Mouse (Mus musculus): ENCODE data around the gene Prpf6. TPM values are rescaled to one million over a fixed set of nuclear protein-coding genes. Genes with fewer than 3 reads are reported as not detected.

The Prpf6 gene
- polyA plus RNA-seq, 1 experiment from 2014 or later: 77.0 TPM

DNA sequence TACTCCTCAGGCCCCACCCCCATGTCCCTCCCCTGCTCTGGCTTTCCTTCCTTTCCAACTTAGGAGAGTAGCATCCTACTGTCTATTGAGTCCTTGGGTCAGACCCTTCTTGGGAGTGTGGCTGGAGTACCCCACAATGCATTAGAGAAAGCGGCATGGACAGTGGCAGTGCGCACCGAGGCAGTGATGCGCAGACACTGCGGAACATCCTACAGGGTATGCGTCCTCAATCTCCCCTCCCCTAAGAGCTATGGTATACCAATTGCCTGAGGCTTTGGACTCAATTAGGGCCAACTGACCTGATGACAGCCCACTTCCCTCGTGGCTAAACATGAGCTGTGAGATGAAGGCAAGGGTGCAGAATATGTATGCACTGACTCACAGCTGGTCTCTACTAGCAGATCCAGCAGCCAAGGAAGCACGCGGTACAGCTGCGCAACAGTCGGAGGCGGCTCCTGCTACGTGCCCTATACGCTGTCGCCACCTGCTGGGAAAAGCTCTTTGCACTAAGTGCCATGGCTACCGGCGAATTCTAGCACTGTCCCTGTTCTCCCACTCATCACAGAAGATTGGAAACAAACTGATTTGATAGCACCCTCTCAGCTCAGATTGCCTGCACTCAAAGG lies 67.4 kb downstream of the Prpf6 start:
- peaks cover 6% of the 10 kb centered on the region; the same call in 1 of the 2 replicates for H3K36me3 ChIP-seq (ENCODE audit: control insufficient read depth, insufficient read depth, low read length)
- H3K27me3 ChIP-seq (ENCODE audit: control insufficient read depth, insufficient read depth, low read length): no peaks in the 10 kb centered on the region
- no peak overlapping the region for H3K27ac ChIP-seq (ENCODE audit: low read depth, low read length)
- no peak overlapping the region for H3K4me3 ChIP-seq (ENCODE audit: low read depth, low read length)
- no peaks in the 10 kb centered on the region for H3K4me1 ChIP-seq (ENCODE audit: control insufficient read depth, insufficient read depth, low read length)
- WGBS: 33% methylated on average over 17 of the region's 17 CpGs
- H3K9me3 ChIP-seq (ENCODE audit: control insufficient read depth, low read length): no peaks in the 10 kb centered on the region
- ATAC-seq (ENCODE audit: low FRiP score) (peak; percentile 55; the same call in 1 of the 2 replicates), DNase-seq (ENCODE audit: low spot score, missing footprints) (peak; percentile 85)
- no peak overlapping the region for H3K9ac ChIP-seq (ENCODE audit: low read length)
- H3K4me2 ChIP-seq: no peak overlapping the region

DNA sequence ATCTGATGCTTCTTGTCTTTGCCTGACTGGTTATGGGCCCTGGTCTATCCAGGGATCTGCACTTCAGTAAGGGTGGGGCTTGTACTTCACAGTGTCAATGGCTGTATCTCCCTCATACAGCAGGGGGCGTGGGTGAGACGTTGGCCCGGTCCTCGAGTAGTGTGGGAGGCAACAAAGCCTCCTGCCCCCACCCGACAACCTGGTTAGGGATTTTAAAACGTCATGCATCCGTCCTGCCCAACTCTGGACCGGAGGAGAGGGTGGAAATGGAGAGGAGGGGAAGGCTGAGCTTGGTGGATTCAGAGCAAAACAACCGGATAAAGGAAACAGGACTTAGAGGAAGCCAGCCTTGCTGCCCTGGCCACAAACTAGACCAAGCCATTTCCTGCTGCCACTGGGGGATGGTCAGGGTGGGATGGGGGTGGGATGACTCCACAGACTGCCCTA lies 68.0 kb downstream of the Prpf6 start:
- WGBS: 10% methylated on average over 9 of the region's 9 CpGs
- no peaks in the 10 kb centered on the region for H3K27me3 ChIP-seq (ENCODE audit: control insufficient read depth, insufficient read depth, low read length)
- H3K4me1 ChIP-seq (ENCODE audit: control insufficient read depth, insufficient read depth, low read length): no peaks in the 10 kb centered on the region
- no peak overlapping the region for H3K4me2 ChIP-seq
- peak; percentile 90 for DNase-seq (ENCODE audit: low spot score, missing footprints)
- H3K27ac ChIP-seq (ENCODE audit: low read depth, low read length): no peak overlapping the region
- peaks cover 6% of the 10 kb centered on the region; the same call in 1 of the 2 replicates for H3K36me3 ChIP-seq (ENCODE audit: control insufficient read depth, insufficient read depth, low read length)
- no peak overlapping the region for H3K9ac ChIP-seq (ENCODE audit: low read length)
- peak; percentile 85 for ATAC-seq (ENCODE audit: low FRiP score)
- H3K4me3 ChIP-seq (ENCODE audit: low read depth, low read length): no peak overlapping the region
- no peaks in the 10 kb centered on the region for H3K9me3 ChIP-seq (ENCODE audit: control insufficient read depth, low read length)

DNA sequence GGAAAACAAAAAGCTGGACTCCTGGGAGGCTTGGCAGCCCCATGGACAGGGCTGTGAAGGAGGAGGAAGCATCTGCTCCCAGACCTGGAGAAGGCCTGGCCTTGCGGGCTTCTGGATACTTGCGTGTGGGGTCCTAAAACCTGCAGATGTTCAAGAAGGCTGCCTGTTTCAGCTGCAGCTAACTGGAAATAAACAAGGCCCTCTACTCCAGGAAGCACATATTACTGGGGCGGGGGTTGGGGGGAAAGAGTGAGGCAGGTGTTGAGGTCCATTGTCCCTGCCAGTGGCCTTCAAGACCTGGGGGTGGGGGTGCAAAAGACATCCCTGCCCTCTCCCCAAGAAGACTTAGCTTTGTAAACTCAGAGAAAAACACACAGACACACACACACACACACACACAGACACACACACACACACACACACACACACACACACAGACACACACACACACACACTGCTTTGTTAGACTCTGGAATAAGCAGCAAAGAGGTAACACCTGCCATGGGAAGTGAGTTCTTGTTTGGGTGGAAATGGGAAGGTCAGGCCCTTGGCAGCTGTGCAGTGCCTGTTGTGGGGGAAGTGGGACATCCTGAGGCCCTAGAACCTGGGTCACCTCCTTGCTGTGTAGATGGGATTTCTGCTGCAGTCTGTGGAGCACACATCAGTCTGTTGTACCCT lies 71.1 kb downstream of the Prpf6 start:
- no peak for ATAC-seq (ENCODE audit: low FRiP score)
- 83% methylated on average over 3 of the region's 3 CpGs for WGBS
- no peak overlapping the region for H3K27ac ChIP-seq (ENCODE audit: low read depth, low read length)

DNA sequence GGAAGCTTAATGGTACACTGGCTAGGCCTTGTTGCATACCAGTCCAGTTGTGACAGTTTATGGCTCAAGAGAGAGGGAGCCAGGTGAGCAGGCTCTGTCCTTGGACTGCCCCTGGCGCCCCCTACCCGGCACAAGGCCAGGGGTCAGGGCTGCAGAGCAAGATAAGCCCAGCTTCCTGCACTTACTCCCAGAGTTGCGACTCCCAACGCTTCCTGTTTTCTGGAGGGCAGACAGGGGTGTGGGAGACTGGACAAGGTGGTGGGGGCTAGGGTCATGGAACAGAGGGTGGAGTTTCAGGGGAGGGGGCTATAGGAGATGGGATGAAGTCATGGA lies 71.6 kb downstream of the Prpf6 start:
- Histone ChIP-seq H3K27me3 (ENCODE audit: control insufficient read depth, insufficient read depth, low read length) (peaks cover 2% of the 10 kb centered on the region), H3K4me2 (no peak overlapping the region), H3K27ac (ENCODE audit: low read depth, low read length) (no peak overlapping the region), H3K9ac (ENCODE audit: low read length) (no peak overlapping the region), H3K4me3 (ENCODE audit: low read depth, low read length) (no peak overlapping the region), H3K4me1 (ENCODE audit: control insufficient read depth, insufficient read depth, low read length) (no peaks in the 10 kb centered on the region), H3K9me3 (ENCODE audit: control insufficient read depth, low read length) (no peaks in the 10 kb centered on the region), H3K36me3 (ENCODE audit: control insufficient read depth, insufficient read depth, low read length) (no peaks in the 10 kb centered on the region; the same call in 1 of the 2 replicates)
- DNase-seq (ENCODE audit: low spot score, missing footprints) (no peak), ATAC-seq (ENCODE audit: low FRiP score) (no peak)
- WGBS: 24% methylated on average over 4 of the region's 4 CpGs

More for the DNA sequence above, 71.1 kb downstream of the Prpf6 start:
- Histone ChIP-seq H3K9ac (ENCODE audit: low read length) (no peak overlapping the region), H3K27me3 (ENCODE audit: control insufficient read depth, insufficient read depth, low read length) (no peaks in the 10 kb centered on the region), H3K4me2 (no peak overlapping the region), H3K4me3 (ENCODE audit: low read depth, low read length) (no peak overlapping the region), H3K36me3 (ENCODE audit: control insufficient read depth, insufficient read depth, low read length) (no peaks in the 10 kb centered on the region; the same call in 1 of the 2 replicates), H3K9me3 (ENCODE audit: control insufficient read depth, low read length) (no peaks in the 10 kb centered on the region), H3K4me1 (ENCODE audit: control insufficient read depth, insufficient read depth, low read length) (no peaks in the 10 kb centered on the region)
- DNase-seq (ENCODE audit: low spot score, missing footprints): no peak

DNA sequence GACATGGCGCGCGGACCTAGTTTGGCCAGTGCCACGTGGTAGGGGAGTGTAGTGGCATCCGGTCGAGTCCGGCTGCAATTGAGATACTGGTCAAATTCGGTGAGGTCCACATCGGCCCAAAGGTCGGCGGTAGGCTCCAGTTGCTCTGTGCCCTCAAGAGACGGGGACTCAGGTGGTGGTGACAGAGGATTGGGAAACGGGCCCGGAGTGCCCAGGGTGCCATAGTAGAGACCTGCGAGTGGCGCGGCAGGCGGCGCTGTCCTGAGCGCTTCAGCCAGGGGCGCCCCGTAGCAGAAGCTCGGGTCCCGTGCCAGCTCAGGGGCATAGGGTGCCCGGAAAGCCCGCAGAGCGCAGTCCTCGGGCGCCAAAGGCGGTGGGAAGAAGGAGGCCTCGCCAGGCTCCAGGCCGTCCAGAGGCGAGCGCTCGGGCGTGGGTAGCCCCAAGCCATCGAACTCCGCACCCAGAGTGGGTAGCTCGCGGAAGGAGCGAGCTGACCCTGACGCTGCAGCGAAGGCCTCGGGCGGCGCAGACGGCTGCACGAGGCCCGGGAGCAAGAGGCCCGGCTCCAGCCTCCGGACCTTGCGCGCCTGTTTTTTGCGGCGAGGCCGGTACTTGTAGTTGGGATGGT lies 78.7 kb downstream of the Prpf6 start:
- H3K4me1 ChIP-seq (ENCODE audit: control insufficient read depth, insufficient read depth, low read length): peaks cover 5% of the 10 kb centered on the region
- ATAC-seq (ENCODE audit: low FRiP score) (no peak), DNase-seq (ENCODE audit: low spot score, missing footprints) (peak; percentile 86)
- no peaks in the 10 kb centered on the region for H3K9me3 ChIP-seq (ENCODE audit: control insufficient read depth, low read length)
- H3K9ac ChIP-seq (ENCODE audit: low read length): no peak overlapping the region
- peaks cover 57% of the 10 kb centered on the region for H3K27me3 ChIP-seq (ENCODE audit: control insufficient read depth, insufficient read depth, low read length)
- peak overlapping the region; percentile 36 for H3K4me2 ChIP-seq
- H3K4me3 ChIP-seq (ENCODE audit: low read depth, low read length): peak overlapping the region; percentile 26
- no peaks in the 10 kb centered on the region for H3K36me3 ChIP-seq (ENCODE audit: control insufficient read depth, insufficient read depth, low read length)
- no peak overlapping the region for H3K27ac ChIP-seq (ENCODE audit: low read depth, low read length)
- 3% methylated on average over 55 of the region's 56 CpGs for WGBS

DNA sequence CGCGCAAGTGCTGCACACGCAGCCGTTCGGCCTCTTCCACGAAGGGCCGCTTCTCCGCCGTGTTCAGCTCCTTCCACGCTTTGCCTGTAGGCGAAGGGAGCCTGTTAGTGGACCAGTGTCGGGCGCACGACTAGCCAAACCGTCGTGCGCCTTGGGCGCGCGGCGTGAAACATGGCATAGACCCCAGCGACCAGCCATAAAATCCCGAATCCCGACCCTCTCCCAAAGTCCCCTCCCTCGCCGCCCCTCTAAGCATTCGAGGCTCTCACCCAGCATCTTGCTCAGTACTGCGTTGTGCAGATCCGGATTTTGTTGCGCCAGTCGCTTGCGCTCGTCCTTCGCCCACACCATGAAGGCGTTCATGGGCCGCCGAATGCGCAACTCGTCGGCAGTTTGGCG lies 79.2 kb downstream of the Prpf6 start:
- ATAC-seq (ENCODE audit: low FRiP score): no peak
- no peak overlapping the region for H3K9ac ChIP-seq (ENCODE audit: low read length)
- DNase-seq (ENCODE audit: low spot score, missing footprints): peak; percentile 94
- peak overlapping the region; percentile 36 for H3K4me2 ChIP-seq
- no peaks in the 10 kb centered on the region for H3K9me3 ChIP-seq (ENCODE audit: control insufficient read depth, low read length)
- no peak overlapping the region for H3K27ac ChIP-seq (ENCODE audit: low read depth, low read length)
- peak overlapping the region; percentile 26 for H3K4me3 ChIP-seq (ENCODE audit: low read depth, low read length)
- H3K27me3 ChIP-seq (ENCODE audit: control insufficient read depth, insufficient read depth, low read length): peaks cover 57% of the 10 kb centered on the region
- H3K36me3 ChIP-seq (ENCODE audit: control insufficient read depth, insufficient read depth, low read length): no peaks in the 10 kb centered on the region
- peaks cover 9% of the 10 kb centered on the region for H3K4me1 ChIP-seq (ENCODE audit: control insufficient read depth, insufficient read depth, low read length)
- WGBS: 2% methylated on average over 40 of the region's 41 CpGs

DNA sequence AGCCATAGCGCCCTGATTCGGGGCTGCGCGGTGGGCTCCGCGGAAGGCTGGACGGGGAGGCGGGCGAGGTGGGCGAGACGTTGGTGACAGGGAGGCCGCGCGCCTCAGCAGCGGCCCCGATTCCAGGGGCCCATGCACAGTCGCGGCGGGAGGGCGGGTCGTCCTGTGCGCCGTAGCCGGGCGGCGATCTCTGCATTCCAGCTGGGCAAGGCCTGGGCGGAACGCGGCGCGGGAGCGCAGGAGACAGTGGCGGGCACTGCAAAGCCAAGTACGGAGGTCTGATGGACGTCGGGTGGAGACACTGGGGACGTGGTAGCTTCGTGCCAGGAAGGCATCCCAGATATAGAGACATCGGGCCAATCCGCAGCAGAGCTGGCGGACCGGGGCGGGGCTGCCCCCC lies 79.7 kb downstream of the Prpf6 start, which contains the start of gene Sox18:
Gene Sox18, minus strand, starts transcription at position 315 of the 400 bp plus-strand sequence.
- Histone ChIP-seq H3K36me3 (ENCODE audit: control insufficient read depth, insufficient read depth, low read length) (no peaks in the 10 kb centered on the region), H3K9me3 (ENCODE audit: control insufficient read depth, low read length) (no peaks in the 10 kb centered on the region), H3K4me2 (peak within 1 kb of the TSS; percentile 36), H3K27ac (ENCODE audit: low read depth, low read length) (no peak within 1 kb of the TSS), H3K4me1 (ENCODE audit: control insufficient read depth, insufficient read depth, low read length) (peaks cover 9% of the 10 kb centered on the region), H3K4me3 (ENCODE audit: low read depth, low read length) (peak within 1 kb of the TSS; percentile 26), H3K9ac (ENCODE audit: low read length) (no peak within 1 kb of the TSS), H3K27me3 (ENCODE audit: control insufficient read depth, insufficient read depth, low read length) (peaks cover 57% of the 10 kb centered on the region)
- DNase-seq (ENCODE audit: low spot score, missing footprints) (no peak), ATAC-seq (ENCODE audit: low FRiP score) (no peak)
- under 1% methylated on average over 43 of the region's 43 CpGs for WGBS

DNA sequence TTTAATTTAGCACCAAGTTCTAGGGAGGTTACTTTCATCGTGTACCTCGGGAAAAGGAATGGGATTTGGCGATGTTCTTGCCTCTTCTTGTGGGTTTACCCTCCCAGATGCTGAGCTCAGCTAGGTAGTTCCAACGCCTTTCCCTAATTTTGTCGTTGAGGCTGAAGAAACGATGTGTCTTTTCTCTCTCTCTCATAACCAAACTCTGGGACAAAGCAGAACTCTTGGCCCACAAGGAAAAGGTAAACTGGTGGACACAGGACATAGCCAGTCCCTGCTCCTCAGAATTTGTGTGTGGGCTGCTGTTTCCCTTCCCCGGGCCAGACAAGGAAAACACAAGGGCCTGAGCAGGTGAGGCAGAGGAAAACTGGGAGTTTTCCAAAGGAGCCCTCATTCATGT lies 80.3 kb downstream of the Prpf6 start:
- Histone ChIP-seq H3K4me3 (ENCODE audit: low read depth, low read length) (no peak overlapping the region), H3K27ac (ENCODE audit: low read depth, low read length) (no peak overlapping the region), H3K4me2 (no peak overlapping the region), H3K27me3 (ENCODE audit: control insufficient read depth, insufficient read depth, low read length) (peaks cover 57% of the 10 kb centered on the region), H3K9me3 (ENCODE audit: control insufficient read depth, low read length) (no peaks in the 10 kb centered on the region), H3K4me1 (ENCODE audit: control insufficient read depth, insufficient read depth, low read length) (peaks cover 9% of the 10 kb centered on the region), H3K9ac (ENCODE audit: low read length) (no peak overlapping the region), H3K36me3 (ENCODE audit: control insufficient read depth, insufficient read depth, low read length) (no peaks in the 10 kb centered on the region)
- DNase-seq (ENCODE audit: low spot score, missing footprints) (peak; percentile 84), ATAC-seq (ENCODE audit: low FRiP score) (no peak)
- 23% methylated on average over 7 of the region's 7 CpGs for WGBS

DNA sequence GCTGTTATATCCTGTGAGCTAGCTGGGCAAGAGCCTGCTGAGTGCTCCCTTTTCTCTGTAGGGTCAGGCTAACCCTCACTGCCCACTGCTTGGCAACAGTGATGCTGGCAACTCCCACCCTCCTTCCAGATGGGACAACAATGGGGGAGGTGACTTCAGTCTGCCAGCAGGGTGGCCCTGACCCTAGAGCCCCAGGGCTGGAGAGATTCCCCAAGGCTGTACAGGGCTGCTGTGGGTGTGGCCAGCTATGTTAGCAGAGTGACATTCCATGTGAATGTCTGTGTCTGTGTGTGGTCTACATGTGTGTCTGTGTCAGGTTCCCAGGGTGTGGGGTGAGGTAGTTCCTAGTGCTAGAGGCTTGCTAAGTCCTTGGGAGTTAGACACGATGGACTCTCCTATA lies 81.8 kb downstream of the Prpf6 start:
- Histone ChIP-seq H3K4me1 (ENCODE audit: control insufficient read depth, insufficient read depth, low read length) (peaks cover 9% of the 10 kb centered on the region), H3K36me3 (ENCODE audit: control insufficient read depth, insufficient read depth, low read length) (no peaks in the 10 kb centered on the region), H3K4me3 (ENCODE audit: low read depth, low read length) (no peak overlapping the region), H3K9ac (ENCODE audit: low read length) (no peak overlapping the region), H3K4me2 (no peak overlapping the region), H3K27ac (ENCODE audit: low read depth, low read length) (no peak overlapping the region), H3K9me3 (ENCODE audit: control insufficient read depth, low read length) (no peaks in the 10 kb centered on the region), H3K27me3 (ENCODE audit: control insufficient read depth, insufficient read depth, low read length) (peaks cover 53% of the 10 kb centered on the region)
- DNase-seq (ENCODE audit: low spot score, missing footprints) (no peak), ATAC-seq (ENCODE audit: low FRiP score) (no peak)
- WGBS: 46% methylated on average over 1 of the region's 1 CpGs
